Mouse (Mus musculus) neutrophil, adult 65 days (primary cell): ENCODE data around the gene Aco1. TPM values are rescaled to one million over a fixed set of nuclear protein-coding genes. Genes with fewer than 3 reads are reported as not detected.

ENCODE experiments used
- total RNA-seq: library from RNA; stranded (reverse); gene quantifications from 2 replicates; pipeline ENCODE4 v1.2.4, GENCODE M21; 2023

Gene Aco1
- 9.7 and 9.9 TPM in 2 replicates for total RNA-seq

GRCm38 (mm10) chr4:40142743-40143532 lies at the start of gene Aco1:
Aco1 (plus strand) TSS chr4:40143081.

GRCm38 (mm10) chr4:40239409-40240271 lies 96.8 kb downstream of the Aco1 start, which contains the start of gene Ddx58:
Ddx58 (minus strand) TSS chr4:40239828.

Other genes starting within 250 kb of the Aco1 start
- gene Ddx58, start 96.7 kb downstream of the Aco1 start, total RNA-seq = 44.2 and 50.9 TPM in 2 replicates
- 8.2 and 18.1 TPM in 2 replicates for gene Smim27, start 126.5 kb downstream of the Aco1 start, total RNA-seq
- gene Topors, start 126.8 kb downstream of the Aco1 start, total RNA-seq = 24.1 and 26.7 TPM in 2 replicates
- gene Ndufb6, start 136.3 kb downstream of the Aco1 start, total RNA-seq = 32.3 and 33.4 TPM in 2 replicates